Mouse (Mus musculus): ENCODE measurements at regions not wholly inside any gene's neighbourhood (a gene's known extent, or its start where the extent isn't known, plus 50 kb on each side); places are given as distances from the start of the nearest gene placed in this dataset.
"Not testable (repeated sequence)": the region's sequence is repeated elsewhere in the genome, so short reads cannot be mapped to it uniquely, and the experiment has no call there.

GRCm38 (mm10) chr13:7007091-7007490 lies 358.5 kb upstream of the Pfkp start:
- no peak for ATAC-seq (ENCODE audit: low TSS enrichment)

- not testable (repeated sequence) for ATAC-seq (ENCODE audit: low TSS enrichment)
Observed at GRCm38 (mm10) chr13:6998508-6999278, 350.1 kb upstream of the Pfkp start.

GRCm38 (mm10) chr13:6998094-6998493 lies 349.5 kb upstream of the Pfkp start:
- ATAC-seq (ENCODE audit: low TSS enrichment): no peak

- ATAC-seq (ENCODE audit: low TSS enrichment): no peak
Observed at GRCm38 (mm10) chr13:6992323-6992994, 343.9 kb upstream of the Pfkp start.

GRCm38 (mm10) chr13:6991714-6992113 lies 343.1 kb upstream of the Pfkp start:
- ATAC-seq (ENCODE audit: low TSS enrichment): no peak

- no peak for ATAC-seq (ENCODE audit: low TSS enrichment)
Observed at GRCm38 (mm10) chr13:6985012-6985996, 336.7 kb upstream of the Pfkp start.

- no peak for ATAC-seq (ENCODE audit: low TSS enrichment)
Observed at GRCm38 (mm10) chr13:6955713-6956112, 307.1 kb upstream of the Pfkp start.

GRCm38 (mm10) chr13:6924136-6924535 lies 275.6 kb upstream of the Pfkp start:
- ATAC-seq (ENCODE audit: low TSS enrichment): no peak

- no peak for ATAC-seq (ENCODE audit: low TSS enrichment)
Observed at GRCm38 (mm10) chr13:6922357-6922721, 273.8 kb upstream of the Pfkp start.

- ATAC-seq (ENCODE audit: low TSS enrichment): no peak
Observed at GRCm38 (mm10) chr13:6921691-6922356, 273.2 kb upstream of the Pfkp start.

- ATAC-seq (ENCODE audit: low TSS enrichment): no peak
Observed at GRCm38 (mm10) chr13:6906000-6906399, 257.4 kb upstream of the Pfkp start.

- ATAC-seq (ENCODE audit: low TSS enrichment): no peak
Observed at GRCm38 (mm10) chr13:6901682-6902081, 253.1 kb upstream of the Pfkp start.

GRCm38 (mm10) chr13:6897666-6898065 lies 249.1 kb upstream of the Pfkp start:
- no peak for ATAC-seq (ENCODE audit: low TSS enrichment)

- ATAC-seq (ENCODE audit: low TSS enrichment): no peak
Observed at GRCm38 (mm10) chr13:6891458-6892076, 243.0 kb upstream of the Pfkp start.

- ATAC-seq (ENCODE audit: low TSS enrichment): not testable (repeated sequence)
Observed at GRCm38 (mm10) chr13:6889446-6889845, 240.9 kb upstream of the Pfkp start.

GRCm38 (mm10) chr13:6888381-6888780 lies 239.8 kb upstream of the Pfkp start:
- no peak for ATAC-seq (ENCODE audit: low TSS enrichment)

- ATAC-seq (ENCODE audit: low TSS enrichment): no peak
Observed at GRCm38 (mm10) chr13:6877018-6877901, 228.7 kb upstream of the Pfkp start.

GRCm38 (mm10) chr13:6862186-6862585 lies 213.6 kb upstream of the Pfkp start:
- ATAC-seq (ENCODE audit: low TSS enrichment): no peak

- ATAC-seq (ENCODE audit: low TSS enrichment): no peak
Observed at GRCm38 (mm10) chr13:6859551-6859950, 211.0 kb upstream of the Pfkp start.
